Mouse (Mus musculus) kidney, adult 11 months (tissue): ENCODE data around the gene Ripply1.
"Not testable (repeated sequence)": the region's sequence is repeated elsewhere in the genome, so short reads cannot be mapped to it uniquely, and the experiment has no call there.

Source experiments
- DNase-seq: peaks from one replicate; pipeline ENCODE4 v3.0.0; 2022

Gene Ripply1

DNA sequence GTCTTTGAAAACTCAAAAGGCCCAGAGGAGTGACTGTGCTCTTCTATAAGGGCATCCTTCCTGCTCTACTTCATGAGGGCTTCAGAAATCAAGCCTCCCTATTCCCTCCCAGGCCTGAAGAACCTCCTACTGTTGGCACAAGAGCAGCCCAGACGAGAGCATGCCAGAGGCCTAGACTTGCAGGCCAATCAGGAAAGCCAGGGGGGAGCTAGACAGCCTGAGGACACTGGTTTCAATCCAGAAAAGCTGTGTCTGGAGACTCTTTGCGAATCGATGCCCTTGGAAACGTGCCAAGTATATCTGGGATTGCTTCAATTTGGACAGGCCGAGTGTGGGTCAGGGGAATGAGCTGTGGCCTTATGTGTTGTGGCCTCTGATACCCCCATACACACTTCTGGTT, 2.8 kb downstream of the Ripply1 start:
- no peak for DNase-seq

DNA sequence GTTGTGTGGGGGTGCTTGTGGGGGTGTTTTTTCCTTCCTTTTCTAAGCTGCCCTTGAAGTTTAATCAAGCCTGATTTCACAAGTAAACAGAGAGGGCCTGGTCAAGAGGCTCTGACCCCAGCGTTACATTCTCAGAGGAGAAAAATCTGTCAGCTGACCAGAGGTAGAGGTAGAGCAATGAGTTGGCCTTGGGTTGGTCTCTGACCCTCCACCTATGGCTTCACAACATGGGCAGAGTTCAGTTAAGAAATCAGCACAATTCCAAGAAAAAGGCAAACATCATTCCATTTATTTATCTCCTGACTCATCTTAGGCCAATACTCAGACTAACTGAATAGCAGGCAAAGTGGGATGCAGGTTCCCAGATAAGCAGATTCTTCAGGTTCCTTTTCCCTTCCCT, 3.3 kb downstream of the Ripply1 start:
- DNase-seq, result no peak

DNA sequence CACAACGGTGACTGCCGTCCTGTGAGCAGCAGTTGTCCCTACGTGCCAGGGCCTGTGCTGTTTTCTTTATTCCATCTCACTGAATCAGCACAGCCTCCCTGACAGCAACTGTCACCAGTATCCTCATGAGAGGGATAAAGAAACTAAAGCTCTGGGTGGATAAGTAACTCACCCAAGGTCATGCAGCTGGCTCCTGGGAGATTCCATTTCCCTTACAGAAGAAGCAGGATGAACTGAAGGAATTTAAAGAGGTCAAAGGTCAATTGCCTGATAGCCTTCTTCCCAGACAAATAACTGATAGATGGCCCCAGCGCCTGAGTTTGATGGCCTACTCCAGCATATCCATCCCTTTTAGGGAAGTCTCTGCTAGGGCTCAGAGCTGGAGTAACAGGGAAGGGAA, 4.8 kb downstream of the Ripply1 start:
- peak; percentile 37 for DNase-seq

DNA sequence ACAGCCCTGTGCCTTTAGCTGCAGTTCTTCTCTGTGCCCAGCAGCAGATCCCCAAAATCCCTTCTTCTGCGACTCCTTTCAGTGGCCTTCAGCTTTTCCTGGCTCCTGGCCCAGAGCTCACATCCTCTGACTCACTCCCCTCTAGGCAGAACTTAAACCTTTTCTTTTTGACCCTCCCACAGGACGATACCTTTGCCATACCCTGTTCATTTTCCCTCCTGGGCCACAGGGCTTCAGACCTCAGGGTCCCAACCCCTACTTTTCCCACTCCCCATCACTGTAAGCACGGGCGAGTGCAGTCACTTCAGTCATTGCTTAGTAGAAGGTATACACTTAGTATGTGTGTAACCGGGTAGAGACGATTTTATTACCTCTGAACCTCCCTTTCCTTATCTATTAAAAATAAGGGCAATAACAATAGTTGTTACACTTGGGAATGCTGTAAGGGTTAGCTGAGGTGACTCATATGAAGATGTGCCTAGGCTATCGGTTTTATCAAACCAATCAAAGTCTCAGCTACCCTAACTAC, 7.0 kb downstream of the Ripply1 start:
- no peak for DNase-seq

DNA sequence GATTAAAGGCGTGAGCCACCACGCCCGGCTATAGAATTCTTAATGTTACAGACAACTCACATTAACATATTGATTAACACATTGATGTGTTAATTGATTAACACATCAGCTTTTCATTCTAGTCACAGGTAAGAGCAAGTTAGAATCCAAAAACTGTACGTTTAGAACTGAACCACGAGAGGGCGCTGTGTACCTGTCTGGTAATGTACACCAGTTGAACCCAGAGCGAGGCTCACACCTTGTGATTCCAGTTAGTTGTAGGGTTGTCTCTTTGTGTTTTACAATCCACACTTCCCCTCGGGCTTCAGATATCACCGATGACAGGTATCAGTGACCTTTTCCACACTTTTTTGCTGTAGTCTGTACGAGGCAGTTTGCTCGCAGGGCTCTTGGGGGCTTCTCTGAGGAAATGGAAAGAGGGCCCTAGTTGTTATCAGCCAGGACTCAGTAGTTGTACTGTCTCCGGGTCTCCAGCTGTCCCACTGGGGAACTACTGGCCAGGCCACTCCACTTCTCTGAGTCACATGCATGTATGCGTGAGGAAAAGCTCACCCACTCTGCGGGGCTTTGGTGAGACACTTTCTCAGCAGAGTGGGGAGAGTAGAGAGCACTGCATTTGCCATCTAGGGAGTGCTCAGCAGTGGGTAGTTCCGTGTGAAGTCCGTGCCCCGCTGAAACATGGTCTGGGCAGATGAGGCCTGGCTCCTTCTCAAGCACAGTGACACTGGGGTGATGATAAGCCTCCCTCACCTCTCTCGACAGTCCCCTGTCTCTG, 7.7 kb downstream of the Ripply1 start:
- no peak for DNase-seq

DNA sequence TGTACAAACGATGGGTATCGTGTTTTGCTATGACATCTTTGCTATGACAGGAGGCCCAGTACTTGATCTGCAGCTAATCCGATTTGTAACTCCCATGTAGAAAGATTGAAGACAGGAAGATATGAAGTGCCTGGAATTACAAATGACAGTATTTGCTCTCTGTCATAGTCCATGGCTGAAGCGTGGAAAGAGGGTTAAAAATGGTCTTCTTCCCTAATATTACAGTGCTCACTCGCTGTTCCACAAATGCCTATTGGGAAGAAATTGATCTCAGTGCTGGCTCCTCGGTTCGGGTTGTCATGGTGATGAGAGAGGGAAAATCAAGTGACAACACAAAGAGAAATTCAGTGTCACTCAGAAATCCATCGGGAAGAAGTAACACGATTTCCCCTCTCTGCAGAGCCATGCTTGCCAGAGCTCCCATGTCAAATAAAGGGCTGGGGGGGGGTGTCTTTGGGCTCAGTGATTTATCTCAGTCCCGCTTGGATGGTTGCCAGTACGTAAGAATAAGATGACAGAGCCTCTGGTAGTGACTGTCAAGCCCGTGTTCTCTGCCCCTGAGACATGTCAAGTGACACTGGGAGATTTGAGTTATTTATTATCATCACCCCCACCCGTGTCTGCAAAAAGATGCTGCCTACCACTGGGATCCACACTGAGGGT, 12.0 kb downstream of the Ripply1 start:
- DNase-seq, result no peak

DNA sequence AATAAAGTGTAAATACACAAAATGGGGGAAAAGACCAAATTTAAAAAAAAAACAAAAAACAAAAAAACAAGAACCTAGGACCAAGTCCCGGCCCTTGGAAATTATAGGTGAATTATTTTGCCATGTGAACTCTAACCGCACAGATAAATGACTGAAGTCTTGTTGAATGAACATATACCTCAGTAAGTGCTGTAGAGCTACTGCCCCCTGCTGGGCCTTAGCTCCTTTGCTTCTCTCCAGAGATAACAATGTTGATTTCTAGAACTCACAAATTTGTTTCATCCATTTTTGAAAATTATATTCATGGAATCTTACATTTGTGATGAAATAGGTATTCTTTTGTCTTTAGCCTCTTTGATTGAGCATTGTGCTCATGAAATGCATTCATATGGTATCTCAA, 19.6 kb downstream of the Ripply1 start:
- no peak for DNase-seq

DNA sequence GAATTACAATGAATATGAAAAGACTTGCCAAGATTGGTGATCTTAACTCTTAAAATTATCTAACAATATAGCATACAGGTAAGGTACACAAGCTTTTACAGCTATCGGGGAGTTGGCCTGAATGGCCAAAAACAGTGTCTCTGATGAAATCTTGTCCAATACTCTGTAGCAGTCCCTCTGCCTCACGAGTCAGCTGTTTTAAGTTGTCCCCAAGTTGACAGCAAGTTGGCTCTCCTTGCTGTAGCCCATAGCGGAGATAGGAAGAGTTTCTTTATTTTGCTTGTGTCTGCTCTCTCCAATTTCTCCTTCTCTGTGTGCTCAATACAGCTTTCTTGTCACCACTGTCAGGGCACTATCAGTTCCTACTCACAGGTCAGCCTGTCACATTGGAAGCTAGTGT, 23.5 kb downstream of the Ripply1 start:
- DNase-seq, result not testable (repeated sequence)

DNA sequence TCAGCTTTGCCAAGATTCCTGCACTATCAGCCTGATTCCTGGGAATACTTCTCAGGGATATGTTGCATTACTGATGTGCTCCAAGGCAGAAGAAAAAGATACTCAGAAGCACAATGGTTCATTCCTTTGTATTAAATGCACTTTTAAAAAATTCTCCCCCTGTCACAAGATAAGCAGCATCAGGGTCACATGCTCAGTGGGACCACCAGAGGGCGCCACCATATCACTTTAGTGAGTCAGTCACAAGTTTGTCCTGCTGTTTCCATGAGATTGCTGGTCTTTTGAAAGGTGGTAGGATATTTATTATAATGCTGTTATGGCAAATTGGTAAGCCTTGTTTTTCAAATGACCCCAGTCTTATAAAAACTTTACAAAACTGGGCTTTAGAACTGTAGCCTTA, 30.3 kb downstream of the Ripply1 start:
- peak; percentile 7 for DNase-seq

DNA sequence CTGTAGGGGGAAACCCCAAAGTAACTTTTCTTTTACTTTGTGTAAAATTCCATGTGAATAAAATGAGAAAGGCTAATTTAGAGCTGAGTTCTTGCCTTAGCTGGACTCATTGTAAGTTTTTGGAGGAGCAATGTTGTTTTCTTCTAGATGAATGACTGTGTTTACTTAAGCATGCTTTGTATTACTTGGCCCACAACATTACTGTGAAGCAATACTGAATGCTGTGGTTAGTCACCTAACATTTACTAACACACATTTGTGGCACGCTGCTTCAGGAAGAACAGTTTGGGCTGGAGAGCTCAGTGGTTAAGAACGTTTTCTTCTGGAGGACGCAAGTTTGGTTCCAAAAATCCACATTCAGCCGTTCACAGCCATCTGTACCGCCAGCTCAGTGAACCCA, 45.1 kb downstream of the Ripply1 start:
- no peak for DNase-seq

DNA sequence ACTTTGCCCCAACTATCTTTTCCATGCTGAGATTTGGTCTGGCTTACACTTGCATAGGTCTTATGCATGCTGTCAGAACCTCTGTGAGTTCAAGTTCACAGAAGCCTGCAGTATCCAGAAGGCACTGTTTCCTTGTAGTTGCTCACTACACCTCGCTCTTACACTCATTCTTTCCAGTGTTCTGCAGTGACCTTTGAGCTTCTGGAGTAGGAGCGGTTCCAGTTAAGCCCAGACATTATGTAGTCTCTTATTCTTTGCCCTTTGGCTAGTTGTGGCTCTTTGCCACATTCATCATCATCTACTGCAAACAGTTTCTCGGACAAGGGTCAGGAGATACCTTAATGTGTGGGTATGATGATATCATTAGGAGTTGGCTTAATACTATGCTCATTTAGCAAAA, 51.6 kb downstream of the Ripply1 start:
- peak; percentile 43 for DNase-seq
